Mouse (Mus musculus): ENCODE measurements at regions not wholly inside any gene's neighbourhood (a gene's known extent, or its start where the extent isn't known, plus 50 kb on each side); places are given as distances from the start of the nearest gene placed in this dataset.

DNA sequence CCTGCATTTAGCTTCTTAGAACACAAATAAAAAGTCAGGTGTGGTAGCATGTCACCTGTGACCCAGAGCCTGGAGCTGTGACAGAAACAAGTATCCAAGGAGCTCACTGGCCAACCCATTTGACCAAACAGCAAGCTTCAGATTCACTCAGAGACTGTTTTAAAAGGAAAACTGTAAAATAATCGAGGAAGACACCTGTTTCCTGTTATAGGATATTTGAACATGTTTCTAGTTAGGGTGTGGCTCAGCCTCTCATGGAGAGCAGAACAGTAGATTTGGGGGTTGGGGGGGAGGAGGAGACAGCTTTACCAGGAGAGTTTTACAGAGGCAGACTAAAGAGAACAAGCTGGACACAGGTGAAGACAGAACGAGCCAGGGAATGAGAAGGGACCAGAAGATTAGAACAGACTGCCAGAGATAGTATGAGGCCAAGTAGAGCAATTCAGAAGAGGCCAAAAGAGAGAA, 230.6 kb downstream of the Cd47 start:
- no peak for TF ChIP-seq EP300 (IDR thresholded peaks at IDR 0.05; ENCODE audit: low read depth)
- no peak for TF ChIP-seq CTCF (IDR thresholded peaks at IDR 0.05; ENCODE audit: low read depth)
